Mouse (Mus musculus) midbrain, embryonic 14.5 days (tissue): ENCODE measurements at regions not wholly inside any gene's neighbourhood (a gene's known extent, or its start where the extent isn't known, plus 50 kb on each side); places are given as distances from the start of the nearest gene placed in this dataset.
A peak's percentile ranks its signal among the peaks of the same experiment; 100 is the strongest.

Experiments used
- ATAC-seq: fragments of 200-750 bp; cut with Nextera tagmentation; 2 replicates; pipeline ENCODE4 v1.8.0; 2017; ENCODE audit warnings: moderate number of reproducible peaks, moderate library complexity; ENCODE audit not compliant: low FRiP score, low TSS enrichment
- DNase-seq: peaks from one replicate; pipeline ENCODE4 v3.0.0-alpha.2; 2015
- H3K27ac ChIP-seq: fragments of 300-500 bp; sonication (generic); replicated peaks from 2 replicates; pipeline ENCODE4 v1.5.1; 2014; ENCODE audit warnings: mild to moderate bottlenecking, low read depth, low read length, moderate library complexity
- H3K27me3 ChIP-seq: fragments of 300-500 bp; sonication (generic); 2 replicates; pipeline ENCODE4 v1.6.1; 2014; ENCODE audit warnings: low read length, control low read depth, mixed read lengths; ENCODE audit not compliant: control insufficient read depth, insufficient read depth
- H3K36me3 ChIP-seq: fragments of 300-500 bp; sonication (generic); 2 replicates; pipeline ENCODE4 v1.6.1; 2014; ENCODE audit warnings: low read length, control low read depth; ENCODE audit not compliant: control insufficient read depth, insufficient read depth
- H3K4me1 ChIP-seq: fragments of 300-500 bp; sonication (generic); 2 replicates; pipeline ENCODE4 v1.6.1; 2014; ENCODE audit warnings: mild to moderate bottlenecking, antibody characterized with exemption, low read length, control low read depth; ENCODE audit not compliant: control insufficient read depth, insufficient read depth
- H3K4me2 ChIP-seq: fragments of 300-500 bp; sonication (generic); 2 replicates; pipeline ENCODE4 v1.6.1; 2014; ENCODE audit warnings: mild to moderate bottlenecking, low read length, moderate library complexity
- H3K4me3 ChIP-seq: fragments of 300-500 bp; sonication (generic); replicated peaks from 2 replicates; pipeline ENCODE4 v1.5.1; 2014; ENCODE audit warnings: low read depth, low read length
- H3K9ac ChIP-seq: fragments of 300-500 bp; sonication (generic); replicated peaks from 2 replicates; pipeline ENCODE4 v1.6.1; 2014; ENCODE audit warnings: mild to moderate bottlenecking, low read length, moderate library complexity
- H3K9me3 ChIP-seq: fragments of 300-500 bp; sonication (generic); 2 replicates; pipeline ENCODE4 v1.6.1; 2016; ENCODE audit warnings: low read length, control low read depth, mixed read lengths; ENCODE audit not compliant: control insufficient read depth
- WGBS: fragments of 180-500 bp; shearing (Covaris S2); extraction: QIAGEN DNeasy Blood & Tissue Kit; methylation state at CpG from one replicate; pipeline ENCODE4 v1.1.7; 2014; 5-methylcytosine and 5-hydroxymethylcytosine counted together

DNA sequence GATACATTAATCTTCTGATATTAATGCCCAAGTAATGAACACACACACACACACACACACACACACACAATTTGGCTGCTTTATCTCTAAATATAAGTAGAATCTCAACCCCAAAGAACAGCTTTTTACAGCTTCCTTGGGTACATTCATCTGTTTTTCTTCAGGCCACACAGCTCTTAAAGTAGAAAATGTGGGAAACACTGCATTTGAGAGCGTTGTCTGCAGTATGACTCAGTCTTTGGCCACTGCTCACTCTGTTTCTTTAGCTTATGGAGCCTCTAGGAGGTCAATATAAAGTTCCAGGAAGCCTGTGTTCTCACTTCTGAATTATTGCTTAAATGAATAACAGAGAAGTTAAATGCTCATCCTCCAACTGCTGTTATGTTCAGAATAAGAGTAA is 153.4 kb upstream of the Chrm2 start:
- ATAC-seq (no peak), DNase-seq (no peak)
- no peak overlapping the region for H3K4me3 ChIP-seq
- H3K9me3 ChIP-seq: no peaks in the 10 kb centered on the region
- no peak overlapping the region for H3K27ac ChIP-seq
- H3K36me3 ChIP-seq: no peaks in the 10 kb centered on the region
- 88% methylated on average over 1 of the region's 1 CpGs for WGBS
- no peak overlapping the region for H3K4me2 ChIP-seq
- no peaks in the 10 kb centered on the region for H3K27me3 ChIP-seq
- no peaks in the 10 kb centered on the region for H3K4me1 ChIP-seq
- no peak overlapping the region for H3K9ac ChIP-seq

DNA sequence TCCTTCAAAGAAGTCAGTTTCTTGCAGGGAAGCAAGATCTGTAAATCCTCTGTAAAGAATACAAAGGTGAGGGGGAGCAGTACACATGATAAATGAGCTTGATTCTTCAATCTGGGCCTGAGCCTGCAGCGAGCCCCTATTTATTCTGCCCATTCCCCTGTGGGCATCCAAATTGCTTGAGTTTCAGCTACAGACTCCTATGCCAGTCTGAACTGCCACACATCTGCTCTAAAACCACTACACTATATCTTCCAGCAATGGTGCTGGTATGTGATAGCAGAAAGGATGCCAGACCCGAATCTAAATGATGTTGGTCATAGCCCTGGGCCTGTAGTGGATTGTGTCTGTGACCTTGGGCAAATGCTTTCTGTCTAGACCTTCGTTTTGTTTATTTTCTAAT is 140.9 kb upstream of the Chrm2 start:
- H3K27me3 ChIP-seq: no peaks in the 10 kb centered on the region
- WGBS: 68% methylated on average over 3 of the region's 3 CpGs
- no peak overlapping the region for H3K4me2 ChIP-seq
- peak; percentile 4 for DNase-seq
- no peaks in the 10 kb centered on the region for H3K36me3 ChIP-seq
- no peak overlapping the region for H3K9ac ChIP-seq
- no peak overlapping the region for H3K4me3 ChIP-seq
- no peaks in the 10 kb centered on the region for H3K4me1 ChIP-seq
- no peaks in the 10 kb centered on the region for H3K9me3 ChIP-seq
- no peak for ATAC-seq
- peak overlapping the region; percentile 32; the same call in 1 of the 2 replicates for H3K27ac ChIP-seq

DNA sequence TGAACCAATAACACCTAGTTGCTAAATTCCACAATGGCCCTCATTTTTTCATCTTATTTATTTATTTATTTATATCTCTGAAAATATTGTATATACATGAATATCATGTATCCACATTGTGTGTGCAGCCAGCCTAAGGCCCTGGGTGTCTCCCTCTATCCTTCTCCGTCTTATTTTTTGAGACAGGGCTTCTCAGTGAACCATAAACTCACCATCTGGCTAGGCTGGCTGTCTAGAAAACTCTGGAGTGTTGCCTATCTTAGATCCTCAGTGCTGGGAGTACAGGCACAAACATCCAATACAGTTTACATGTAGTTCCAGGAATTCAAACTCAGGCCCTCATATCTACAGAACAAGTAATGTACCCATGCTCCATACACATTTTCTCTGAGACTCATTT is 139.7 kb upstream of the Chrm2 start:
- 86% methylated on average over 1 of the region's 1 CpGs for WGBS
- H3K9me3 ChIP-seq: no peaks in the 10 kb centered on the region
- DNase-seq: no peak

DNA sequence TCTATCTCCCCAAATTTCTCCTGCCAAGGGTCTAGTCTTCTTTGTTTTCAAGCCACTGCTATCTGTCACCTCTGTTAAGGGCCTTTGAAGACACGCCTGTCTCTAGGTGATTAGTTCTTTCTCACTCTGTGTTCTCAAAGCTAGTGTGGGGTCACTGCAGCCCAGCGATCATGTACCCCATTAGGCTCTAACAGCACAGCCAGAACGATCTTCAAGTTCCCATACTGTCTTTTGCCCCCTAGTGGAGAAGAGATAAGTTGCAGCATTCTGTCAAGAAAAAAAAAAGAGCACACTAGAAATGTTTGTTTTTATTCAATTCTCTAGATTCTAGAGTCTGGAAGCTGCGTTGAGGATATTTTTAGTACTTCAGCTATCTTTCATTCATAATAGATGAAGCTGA is 138.8 kb upstream of the Chrm2 start:
- Histone ChIP-seq H3K4me3 (no peak overlapping the region), H3K27me3 (no peaks in the 10 kb centered on the region), H3K9ac (no peak overlapping the region), H3K9me3 (no peaks in the 10 kb centered on the region), H3K4me2 (no peak overlapping the region), H3K4me1 (no peaks in the 10 kb centered on the region), H3K36me3 (no peaks in the 10 kb centered on the region), H3K27ac (no peak overlapping the region)
- WGBS: 36% methylated on average over 4 of the region's 4 CpGs
- ATAC-seq (no peak; the same call in 1 of the 2 replicates), DNase-seq (peak; percentile 76)

More for the DNA sequence above, 139.7 kb upstream of the Chrm2 start:
- no peaks in the 10 kb centered on the region for H3K4me1 ChIP-seq
- no peak overlapping the region for H3K9ac ChIP-seq
- H3K4me2 ChIP-seq: no peak overlapping the region
- no peak overlapping the region for H3K27ac ChIP-seq
- no peak overlapping the region for H3K4me3 ChIP-seq
- no peak for ATAC-seq
- H3K27me3 ChIP-seq: no peaks in the 10 kb centered on the region
- H3K36me3 ChIP-seq: no peaks in the 10 kb centered on the region

- no peak overlapping the region for H3K4me3 ChIP-seq
- DNase-seq (no peak), ATAC-seq (no peak)
- 91% methylated on average over 10 of the region's 10 CpGs for WGBS
- no peak overlapping the region for H3K4me2 ChIP-seq
- H3K27ac ChIP-seq: no peak overlapping the region
- H3K4me1 ChIP-seq: no peaks in the 10 kb centered on the region
- no peaks in the 10 kb centered on the region for H3K27me3 ChIP-seq
- no peak overlapping the region for H3K9ac ChIP-seq
- no peaks in the 10 kb centered on the region for H3K36me3 ChIP-seq
- H3K9me3 ChIP-seq: no peaks in the 10 kb centered on the region
Observed at GRCm38 (mm10) chr6:36266717-36267402, 121.0 kb upstream of the Chrm2 start.

GRCm38 (mm10) chr6:36286664-36287063 is 101.2 kb upstream of the Chrm2 start:
- no peaks in the 10 kb centered on the region for H3K9me3 ChIP-seq
- H3K4me1 ChIP-seq: no peaks in the 10 kb centered on the region
- no peaks in the 10 kb centered on the region for H3K27me3 ChIP-seq
- DNase-seq: no peak
- H3K4me2 ChIP-seq: no peak overlapping the region
- H3K9ac ChIP-seq: no peak overlapping the region
- no peak overlapping the region for H3K4me3 ChIP-seq
- 81% methylated on average over 10 of the region's 10 CpGs for WGBS
- no peak overlapping the region for H3K27ac ChIP-seq
- no peaks in the 10 kb centered on the region for H3K36me3 ChIP-seq
- ATAC-seq: no peak

GRCm38 (mm10) chr6:36313586-36313985 is 74.3 kb upstream of the Chrm2 start:
- DNase-seq (peak; percentile 11), ATAC-seq (no peak)
- no peaks in the 10 kb centered on the region for H3K36me3 ChIP-seq
- H3K27me3 ChIP-seq: no peaks in the 10 kb centered on the region
- H3K4me2 ChIP-seq: no peak overlapping the region
- no peaks in the 10 kb centered on the region for H3K9me3 ChIP-seq
- WGBS: 53% methylated on average over 1 of the region's 1 CpGs
- H3K4me3 ChIP-seq: no peak overlapping the region
- H3K4me1 ChIP-seq: no peaks in the 10 kb centered on the region
- no peak overlapping the region for H3K27ac ChIP-seq
- no peak overlapping the region for H3K9ac ChIP-seq
